Mouse (Mus musculus): ENCODE data around the gene Tro.

The Tro gene

DNA sequence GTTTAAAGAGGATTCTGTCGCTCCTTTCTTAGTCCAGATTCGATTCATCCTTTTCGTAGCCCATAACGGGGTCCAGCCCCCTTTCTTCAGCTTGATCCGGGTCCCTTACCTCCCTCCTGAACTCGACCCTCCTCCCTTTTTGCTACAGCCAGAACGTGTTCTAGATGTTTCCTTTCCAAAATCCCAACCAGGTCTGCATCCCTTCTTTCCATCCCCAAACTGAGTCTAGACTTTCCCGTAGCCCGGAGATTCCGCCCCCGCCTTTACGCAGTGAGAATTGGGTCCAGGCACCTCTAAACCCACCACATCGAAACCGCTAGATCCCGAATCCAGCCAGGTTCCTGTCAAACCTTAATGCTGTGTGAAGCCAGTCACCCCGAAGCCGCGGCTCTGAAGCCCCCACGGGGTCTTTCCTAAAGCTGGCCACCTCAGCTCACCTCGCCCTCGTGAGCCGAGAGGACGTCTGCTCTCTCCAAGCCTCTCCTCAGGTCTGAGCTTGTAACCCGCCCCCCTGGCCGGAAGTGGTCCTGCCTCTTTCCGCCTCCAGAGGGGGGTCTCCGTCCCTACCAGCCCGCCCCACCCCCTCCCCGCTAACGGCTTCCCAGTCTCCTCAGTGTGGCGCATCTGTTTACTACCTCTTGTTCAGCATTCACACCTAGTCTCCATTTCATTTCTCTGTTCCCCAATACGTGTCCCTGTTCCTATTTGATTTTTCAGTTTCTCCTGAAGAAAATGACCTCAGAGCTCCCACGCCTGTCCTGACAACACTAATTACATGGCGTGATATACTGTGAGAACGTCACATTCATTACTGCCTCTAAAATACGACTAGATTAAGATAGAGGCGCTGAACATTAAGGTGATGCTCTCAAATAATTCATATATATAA lies at the start of gene Tro:
TSS of gene Tro (minus strand) at position 676 of the 889 bp plus-strand sequence.
- no peak for DNase-seq (ENCODE audit: low read depth)

GRCm38 (mm10) chrX:150677505-150677904 lies 20.1 kb upstream of the Tro start:
- DNase-seq (ENCODE audit: low read depth): no peak

- no peak for DNase-seq (ENCODE audit: low read depth)
Measured at GRCm38 (mm10) chrX:150662809-150663208, 5.4 kb upstream of the Tro start.

- DNase-seq (ENCODE audit: low read depth): no peak
Measured at GRCm38 (mm10) chrX:150657797-150658118, 375 bp upstream of the Tro start.

DNA sequence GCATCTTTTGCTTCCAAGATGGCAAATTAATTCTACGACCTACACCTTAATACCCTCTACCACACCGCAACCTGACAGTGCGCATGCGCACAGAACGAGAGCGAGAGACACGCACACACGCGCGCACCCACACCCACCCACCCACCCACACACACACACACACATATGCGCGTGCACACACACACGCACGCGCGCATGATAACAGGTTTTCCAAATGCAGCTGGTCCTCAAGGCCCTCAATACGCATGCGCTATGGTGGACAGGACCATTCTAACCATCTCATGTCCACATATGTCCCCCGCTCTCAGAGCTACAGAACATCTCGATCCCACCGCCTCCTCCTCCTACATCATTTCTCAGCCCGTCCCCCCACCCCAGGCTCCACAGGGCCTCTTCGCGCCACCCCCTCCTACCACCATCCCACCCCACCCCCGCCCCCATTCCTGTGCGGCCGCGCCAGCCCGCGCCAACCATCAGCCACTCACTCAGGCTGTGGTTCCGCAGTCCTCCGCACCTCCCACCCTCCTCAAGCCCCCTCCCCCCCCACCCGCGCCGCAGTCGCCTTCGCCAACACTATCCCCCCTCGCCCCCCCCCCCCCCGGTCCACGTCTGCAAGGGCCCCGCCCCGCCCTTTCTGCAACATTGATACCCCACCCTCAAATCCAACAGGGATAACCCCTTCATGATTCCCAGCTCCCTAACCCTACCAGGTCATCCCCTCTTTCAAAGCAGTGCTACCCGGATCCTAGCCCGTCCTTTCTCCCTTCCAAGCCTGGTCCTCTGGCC lies 1.1 kb downstream of the Tro start:
- no peak for DNase-seq (ENCODE audit: low read depth)

GRCm38 (mm10) chrX:150636421-150636820 lies 21.0 kb downstream of the Tro start:
- DNase-seq (ENCODE audit: low read depth): no peak

DNA sequence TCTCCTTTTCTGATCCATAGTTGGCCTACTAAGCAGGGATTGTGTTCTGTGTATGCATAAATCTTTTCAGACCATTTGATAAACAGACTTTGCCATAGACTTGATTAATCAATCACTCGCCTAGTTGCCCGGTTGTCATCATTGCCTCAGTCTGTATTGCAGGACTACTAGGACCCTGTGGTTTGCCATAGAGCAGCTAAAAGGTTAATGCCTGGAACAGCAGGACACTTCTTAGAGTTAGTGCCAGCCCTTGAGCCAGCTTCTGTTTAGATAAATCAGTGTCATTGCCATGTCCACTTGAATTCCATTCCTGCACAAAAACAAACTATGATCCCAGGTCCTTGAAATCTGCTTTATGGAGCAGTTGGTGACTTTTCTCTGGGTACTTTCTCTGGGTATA lies 58.5 kb downstream of the Tro start:
- DNase-seq (ENCODE audit: low read depth): no peak
